Mouse (Mus musculus): ENCODE data around the gene Ptges2.

The Ptges2 gene

GRCm38 (mm10) chr2:32415801-32416200 is 20.1 kb downstream of the Ptges2 start:
- DNase-seq (ENCODE audit: low spot score), result no peak

GRCm38 (mm10) chr2:32416556-32416955 is 20.9 kb downstream of the Ptges2 start:
- no peak for DNase-seq (ENCODE audit: low spot score)

GRCm38 (mm10) chr2:32417486-32417885 is 21.8 kb downstream of the Ptges2 start:
- no peak for DNase-seq (ENCODE audit: low spot score)

GRCm38 (mm10) chr2:32418430-32419151 is 22.9 kb downstream of the Ptges2 start:
- DNase-seq (ENCODE audit: low spot score), result no peak

GRCm38 (mm10) chr2:32419359-32419758 is 23.7 kb downstream of the Ptges2 start:
- DNase-seq (ENCODE audit: low spot score), result peak; percentile 56

- DNase-seq (ENCODE audit: low spot score), result no peak
Measured at GRCm38 (mm10) chr2:32420066-32420608, 24.4 kb downstream of the Ptges2 start.

GRCm38 (mm10) chr2:32420647-32421046 is 25.0 kb downstream of the Ptges2 start:
- DNase-seq (ENCODE audit: low spot score), result no peak

- DNase-seq (ENCODE audit: low spot score), result no peak
Measured at GRCm38 (mm10) chr2:32421851-32422251, 26.2 kb downstream of the Ptges2 start.

GRCm38 (mm10) chr2:32423481-32424331 is 28.0 kb downstream of the Ptges2 start:
- DNase-seq (ENCODE audit: low spot score), result peak; percentile 48

- DNase-seq (ENCODE audit: low spot score), result no peak
Measured at GRCm38 (mm10) chr2:32424796-32425195, 29.1 kb downstream of the Ptges2 start.

- DNase-seq (ENCODE audit: low spot score), result no peak
Measured at GRCm38 (mm10) chr2:32425568-32425967, 29.9 kb downstream of the Ptges2 start.

- DNase-seq (ENCODE audit: low spot score), result no peak
Measured at GRCm38 (mm10) chr2:32426141-32426540, 30.4 kb downstream of the Ptges2 start.

- no peak for DNase-seq (ENCODE audit: low spot score)
Measured at GRCm38 (mm10) chr2:32427720-32428119, 32.0 kb downstream of the Ptges2 start.

- DNase-seq (ENCODE audit: low spot score), result no peak
Measured at GRCm38 (mm10) chr2:32428262-32428722, 32.6 kb downstream of the Ptges2 start.

- no peak for DNase-seq (ENCODE audit: low spot score)
Measured at GRCm38 (mm10) chr2:32429215-32429891, 33.7 kb downstream of the Ptges2 start.

- DNase-seq (ENCODE audit: low spot score), result peak; percentile 68
Measured at GRCm38 (mm10) chr2:32430701-32431676, 35.3 kb downstream of the Ptges2 start.

GRCm38 (mm10) chr2:32436686-32437372 is 41.1 kb downstream of the Ptges2 start:
- DNase-seq (ENCODE audit: low spot score), result no peak

GRCm38 (mm10) chr2:32437612-32438166 is 42.0 kb downstream of the Ptges2 start:
- DNase-seq (ENCODE audit: low spot score), result no peak

- DNase-seq (ENCODE audit: low spot score), result no peak
Measured at GRCm38 (mm10) chr2:32438733-32439132, 43.0 kb downstream of the Ptges2 start.

- no peak for DNase-seq (ENCODE audit: low spot score)
Measured at GRCm38 (mm10) chr2:32439177-32439576, 43.5 kb downstream of the Ptges2 start.
